Mouse (Mus musculus) ES-Bruce4 (cell line): ENCODE results near the gene Nrg3.

Experiments
- CTCF ChIP-seq: IDR thresholded peaks from one replicate; pipeline ENCODE4 v1.8.1; 2011; ENCODE audit warnings: low read depth, low read length
- EP300 ChIP-seq: IDR thresholded peaks from 2 replicates; pipeline ENCODE4 v1.6.1; 2011; ENCODE audit warnings: low read depth, low read length; ENCODE audit not compliant: insufficient read depth
- POLR2A ChIP-seq: IDR thresholded peaks from one replicate; pipeline ENCODE4 v1.8.1; 2011; ENCODE audit warnings: low read length; ENCODE audit not compliant: insufficient read depth

DNA sequence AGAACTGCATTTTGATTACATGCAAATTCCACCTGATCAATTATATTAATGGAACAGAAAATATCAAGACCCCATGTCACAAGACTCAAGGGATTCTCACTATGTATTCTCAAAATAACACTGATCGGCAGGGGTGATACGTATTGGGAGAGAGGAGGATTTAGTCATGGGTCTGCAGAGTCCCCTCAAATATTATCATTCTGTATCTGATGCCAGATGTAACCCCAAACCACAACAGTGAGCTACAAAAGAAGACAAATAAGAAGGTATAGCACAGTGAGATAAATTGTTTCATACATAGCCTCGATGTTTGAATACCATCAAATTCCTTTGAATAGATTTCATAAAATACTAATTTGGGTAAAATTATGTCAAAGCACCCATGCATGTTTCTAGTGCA lies 842.8 kb downstream of the Nrg3 start:
- TF ChIP-seq CTCF (no peak), POLR2A (no peak), EP300 (no peak)
